Mouse (Mus musculus) duodenum, adult 2 months (tissue): Measurements from ENCODE around the gene Slc6a5. TPM values are rescaled to one million over a fixed set of nuclear protein-coding genes. Genes with fewer than 3 reads are reported as not detected.

Experiments
- polyA plus RNA-seq: library from polyadenylated mRNA; depleted of rRNA; stranded (reverse); fragments of >200 nt; gene quantifications from 2 replicates; pipeline ENCODE4 v1.2.3, GENCODE M21; 2012; ENCODE audit warnings: low replicate concordance; rRNA removed

Slc6a5 gene
- polyA plus RNA-seq = not detected in 2 replicates

DNA sequence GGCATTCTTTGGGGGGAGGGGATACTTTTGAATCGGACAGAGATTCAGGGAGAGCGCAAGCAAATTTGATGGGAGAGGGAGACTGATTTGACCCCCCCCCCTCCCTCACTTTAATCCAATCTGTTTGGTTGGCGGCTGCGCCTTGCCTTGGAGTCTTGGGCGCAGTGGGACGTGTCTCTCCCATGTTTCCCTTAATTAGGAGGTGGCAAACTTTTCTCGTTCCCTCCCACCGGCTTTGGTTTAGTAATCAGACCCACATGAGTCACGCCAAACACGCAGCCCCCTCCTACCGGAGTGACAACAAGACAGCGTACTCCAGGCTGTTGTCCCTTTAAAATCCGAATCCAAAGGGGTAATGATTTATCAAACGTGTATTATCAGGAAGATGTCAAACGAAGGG lies at the start of gene Slc6a5:
TSS of gene Slc6a5 (plus strand) at position 297 of the 400 bp plus-strand sequence.

DNA sequence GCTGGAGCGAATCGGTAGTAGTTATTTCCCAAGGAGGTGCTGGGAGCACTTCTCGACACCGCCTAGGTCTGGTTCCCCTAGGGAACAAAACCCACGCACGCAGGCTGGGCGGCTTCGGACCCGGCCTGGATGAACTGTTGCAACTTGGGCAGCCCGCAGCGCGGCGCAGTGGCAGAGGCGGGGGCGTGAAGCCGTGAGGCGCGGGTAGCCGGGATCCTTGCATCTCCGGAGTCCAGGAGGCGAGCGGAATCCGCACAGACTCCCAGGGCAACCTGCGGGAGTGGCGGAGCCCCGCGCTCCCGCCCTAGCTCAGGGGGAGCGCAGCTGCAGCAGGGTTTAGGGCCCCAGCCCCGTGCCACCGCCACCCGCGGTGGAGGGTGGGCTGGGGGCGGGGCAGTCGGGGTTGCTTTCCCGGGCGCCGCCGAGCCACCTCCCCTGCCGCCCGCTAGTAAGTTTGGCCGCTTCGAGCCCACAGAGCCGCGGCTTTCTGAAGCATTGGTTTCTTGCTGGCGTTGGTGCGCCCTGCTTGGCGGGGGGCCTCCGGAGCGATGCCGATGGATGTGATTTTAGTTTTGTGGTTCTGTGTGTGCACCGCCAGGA lies 65.0 kb downstream of the Slc6a5 start, which contains the start of gene Nell1:
TSS of gene Nell1 (plus strand) at position 24 of the 600 bp plus-strand sequence.

Other genes starting within 250 kb of the Slc6a5 start
- gene Htatip2, start 151.0 kb upstream of the Slc6a5 start, polyA plus RNA-seq = 8.1 and 21.5 TPM in 2 replicates
- gene Prmt3, start 131.8 kb upstream of the Slc6a5 start, polyA plus RNA-seq = 15.7 and 17.9 TPM in 2 replicates
- 0.28 TPM in 1 of 2 replicates, not detected in the other for gene Nell1, start 64.7 kb downstream of the Slc6a5 start, polyA plus RNA-seq